Mouse (Mus musculus) CD8-positive naive resting alpha-beta T cell, adult 2 months (primary cell): ENCODE measurements around the gene Crlf3.
"Not testable (repeated sequence)": the region's sequence is repeated elsewhere in the genome, so short reads cannot be mapped to it uniquely, and the experiment has no call there.

Experiments
- DNase-seq, 2 experiments: peaks; one replicate each; pipeline ENCODE4 v3.0.0; 2022; ENCODE audit warnings: low read depth in 2 of 2, low spot score in 2 of 2

Crlf3 gene

GRCm38 (mm10) chr11:80067558-80067957 lies 13.2 kb downstream of the Crlf3 start:
- DNase-seq, result peak in 1 of 2 experiments; percentile 30

- peak in 1 of 2 experiments; percentile 27 for DNase-seq
These were observed 14.4 kb downstream of the Crlf3 start for GRCm38 (mm10) chr11:80066373-80066772.

- no peak for DNase-seq
These were observed 18.6 kb downstream of the Crlf3 start for GRCm38 (mm10) chr11:80062159-80062558.

GRCm38 (mm10) chr11:80056141-80056540 lies 24.6 kb downstream of the Crlf3 start:
- DNase-seq, result no peak

- DNase-seq, result no peak
These were observed 26.1 kb downstream of the Crlf3 start for GRCm38 (mm10) chr11:80054659-80055058.

- no peak for DNase-seq
These were observed 27.6 kb downstream of the Crlf3 start for GRCm38 (mm10) chr11:80053171-80053570.

- DNase-seq, result no peak
These were observed 28.3 kb downstream of the Crlf3 start for GRCm38 (mm10) chr11:80052456-80052855.

GRCm38 (mm10) chr11:80050088-80050487 lies 30.7 kb downstream of the Crlf3 start:
- DNase-seq, result no peak

- no peak for DNase-seq
These were observed 33.9 kb downstream of the Crlf3 start for GRCm38 (mm10) chr11:80046856-80047255.

GRCm38 (mm10) chr11:80043419-80043817 lies 37.4 kb downstream of the Crlf3 start:
- DNase-seq, result no peak

GRCm38 (mm10) chr11:80042615-80043418 lies 38.0 kb downstream of the Crlf3 start:
- peak; percentile 25 to 44 for DNase-seq

- no peak for DNase-seq
These were observed 43.3 kb downstream of the Crlf3 start for GRCm38 (mm10) chr11:80037495-80037894.

- no peak for DNase-seq
These were observed 59.5 kb downstream of the Crlf3 start for GRCm38 (mm10) chr11:80021306-80021705.

- no peak for DNase-seq
These were observed 61.0 kb downstream of the Crlf3 start for GRCm38 (mm10) chr11:80019792-80020191.

GRCm38 (mm10) chr11:80016533-80016932 lies 64.3 kb downstream of the Crlf3 start:
- DNase-seq, result not testable (repeated sequence)
